Mouse (Mus musculus) lung, postnatal 0 days (tissue): ENCODE data around the gene Add2.

Source experiments
- CTCF ChIP-seq: IDR thresholded peaks from 2 replicates; pipeline ENCODE4 v1.5.1; 2016; ENCODE audit warnings: antibody characterized with exemption, mild to moderate bottlenecking
- EP300 ChIP-seq: IDR thresholded peaks from 2 replicates; pipeline ENCODE4 v1.6.1; 2016; ENCODE audit warnings: antibody characterized with exemption, mild to moderate bottlenecking, control low read depth

GRCm38 (mm10) chr6:86141284-86141683 is 112.8 kb downstream of the Add2 start:
- TF ChIP-seq CTCF (no peak), EP300 (no peak)
